In genomic region chr9:60991509-60991908, GRCm38 (mm10) we compare ENCODE assay signal across 9 mouse cellular contexts.
DNase-seq lines count a peak whose midpoint lies in the region; ATAC-seq and TF ChIP-seq lines count a peak whose summit lies in the region.
"Had no signal": no experiment of that assay in that cellular context is flagged by ENCODE, and none has a peak within 500 bp of the region (broad histone marks: within the 10 kb centered on the region; RNA-seq: fewer than 3 reads in every experiment).

No protein-coding gene starts in this region.

- DNase-seq in heart, adult 11 months, result peak; percentile 98
- peak; percentile 76 to 79 for DNase-seq in CD8-positive naive resting alpha-beta T cell, adult 2 months (ENCODE audit: low read depth in 2 of 2, low spot score in 2 of 2)
- DNase-seq in induced T-regulatory cell, adult 2 months (ENCODE audit: low read depth), result peak; percentile 91
- DNase-seq in spleen, adult 12 weeks (ENCODE audit: low spot score), result peak; percentile 53
- no peak for DNase-seq in forebrain, postnatal 0 days

- H3K27ac ChIP-seq in heart, embryonic 11.5 days (ENCODE audit: low read depth, low read length), result no peak overlapping the region
- H3K27ac ChIP-seq in hindbrain, embryonic 16.5 days (ENCODE audit: low read depth, low read length), result no peak overlapping the region
- H3K27ac ChIP-seq in forebrain, postnatal 0 days (ENCODE audit: low read depth, low read length), result no peak overlapping the region
- H3K27ac ChIP-seq in hindbrain, embryonic 13.5 days, result no peak overlapping the region
- H3K27ac ChIP-seq: embryonic facial prominence, embryonic 13.5 days had no signal

- no peak for TF ChIP-seq CTCF in forebrain, postnatal 0 days (IDR thresholded peaks at IDR 0.05; ENCODE audit: low read depth)

- H3K9me3 ChIP-seq in heart, embryonic 11.5 days (replicated peaks; ENCODE audit: control insufficient read depth, low read length), result no peaks in the 10 kb centered on the region
- no peaks in the 10 kb centered on the region for H3K9me3 ChIP-seq in hindbrain, embryonic 16.5 days (ENCODE audit: control insufficient read depth, low read length)
- no peaks in the 10 kb centered on the region for H3K9me3 ChIP-seq in forebrain, postnatal 0 days (ENCODE audit: low read length)
- H3K9me3 ChIP-seq in hindbrain, embryonic 13.5 days, result no peaks in the 10 kb centered on the region
- H3K9me3 ChIP-seq: embryonic facial prominence, embryonic 13.5 days had no signal

- H3K4me1 ChIP-seq in heart, embryonic 11.5 days (ENCODE audit: control insufficient read depth, insufficient read depth, low read length), result peaks cover 8% of the 10 kb centered on the region
- no peaks in the 10 kb centered on the region for H3K4me1 ChIP-seq in hindbrain, embryonic 16.5 days (ENCODE audit: control insufficient read depth, insufficient read depth, low read depth, low read length)
- H3K4me1 ChIP-seq in forebrain, postnatal 0 days (ENCODE audit: insufficient read depth), result no peaks in the 10 kb centered on the region
- no peaks in the 10 kb centered on the region; the same call in 1 of the 2 replicates for H3K4me1 ChIP-seq in hindbrain, embryonic 13.5 days (replicated peaks)

- WGBS in heart, embryonic 11.5 days (ENCODE audit: insufficient replicate concordance), result 54% methylated on average over 5 of the region's 5 CpGs
- 86% methylated on average over 5 of the region's 5 CpGs for WGBS in hindbrain, embryonic 16.5 days
- WGBS in forebrain, postnatal 0 days, result 80% methylated on average over 5 of the region's 5 CpGs
- 69% methylated on average over 5 of the region's 5 CpGs for WGBS in hindbrain, embryonic 13.5 days

- ATAC-seq in heart, embryonic 11.5 days (replicated peaks; ENCODE audit: insufficient number of reproducible peaks, low FRiP score, low TSS enrichment), result no peak
- ATAC-seq in hindbrain, embryonic 16.5 days, result no peak
- no peak for ATAC-seq in forebrain, postnatal 0 days
- ATAC-seq in hindbrain, embryonic 13.5 days (ENCODE audit: low FRiP score), result no peak

- H3K4me3 ChIP-seq in heart, embryonic 11.5 days (ENCODE audit: low read depth, low read length), result no peak overlapping the region
- H3K4me3 ChIP-seq in hindbrain, embryonic 16.5 days (ENCODE audit: low read length), result no peak overlapping the region
- H3K4me3 ChIP-seq in forebrain, postnatal 0 days (ENCODE audit: low read depth, low read length), result no peak overlapping the region
- no peak overlapping the region for H3K4me3 ChIP-seq in hindbrain, embryonic 13.5 days
- H3K4me3 ChIP-seq: embryonic facial prominence, embryonic 13.5 days had no signal

- no peak overlapping the region for H3K9ac ChIP-seq in heart, embryonic 11.5 days (ENCODE audit: low read depth, low read length)
- no peak overlapping the region for H3K9ac ChIP-seq in hindbrain, embryonic 16.5 days (ENCODE audit: low read depth, low read length)
- no peak overlapping the region for H3K9ac ChIP-seq in forebrain, postnatal 0 days
- no peak overlapping the region for H3K9ac ChIP-seq in hindbrain, embryonic 13.5 days
- H3K9ac ChIP-seq: embryonic facial prominence, embryonic 13.5 days had no signal

- H3K27me3 ChIP-seq in heart, embryonic 11.5 days (ENCODE audit: control insufficient read depth, insufficient read depth, low read length), result peaks cover 2% of the 10 kb centered on the region; the same call in 1 of the 2 replicates
- no peaks in the 10 kb centered on the region for H3K27me3 ChIP-seq in hindbrain, embryonic 16.5 days (replicated peaks; ENCODE audit: control insufficient read depth, insufficient read depth, low read length)
- H3K27me3 ChIP-seq in forebrain, postnatal 0 days (ENCODE audit: insufficient read depth, low read length), result no peaks in the 10 kb centered on the region
- peaks cover 9% of the 10 kb centered on the region; the same call in 1 of the 2 replicates for H3K27me3 ChIP-seq in hindbrain, embryonic 13.5 days

- H3K36me3 ChIP-seq in heart, embryonic 11.5 days (ENCODE audit: control insufficient read depth, insufficient read depth, low read length), result no peaks in the 10 kb centered on the region
- H3K36me3 ChIP-seq in hindbrain, embryonic 16.5 days (ENCODE audit: control insufficient read depth, insufficient read depth, low read length), result no peaks in the 10 kb centered on the region
- H3K36me3 ChIP-seq in forebrain, postnatal 0 days (ENCODE audit: insufficient read depth), result no peaks in the 10 kb centered on the region
- H3K36me3 ChIP-seq in hindbrain, embryonic 13.5 days, result no peaks in the 10 kb centered on the region
- H3K36me3 ChIP-seq: embryonic facial prominence, embryonic 13.5 days had no signal

- no peak overlapping the region for H3K4me2 ChIP-seq in heart, embryonic 11.5 days
- H3K4me2 ChIP-seq in hindbrain, embryonic 16.5 days (ENCODE audit: low read length), result no peak overlapping the region
- H3K4me2 ChIP-seq in forebrain, postnatal 0 days (ENCODE audit: low read depth), result no peak overlapping the region
- no peak overlapping the region for H3K4me2 ChIP-seq in hindbrain, embryonic 13.5 days
- H3K4me2 ChIP-seq: embryonic facial prominence, embryonic 13.5 days had no signal
